Mouse (Mus musculus) heart, embryonic 15.5 days (tissue): ENCODE measurements at regions not wholly inside any gene's neighbourhood (a gene's known extent, or its start where the extent isn't known, plus 50 kb on each side); places are given as distances from the start of the nearest gene placed in this dataset.
A peak's percentile ranks its signal among the peaks of the same experiment; 100 is the strongest.

Source experiments
- ATAC-seq: fragments of 200-750 bp; cut with Nextera tagmentation; replicated peaks from 2 replicates; pipeline ENCODE4 v1.8.0; 2017; ENCODE audit warnings: low read depth, moderate TSS enrichment; ENCODE audit not compliant: insufficient number of reproducible peaks, insufficient read depth, low FRiP score
- H3K27ac ChIP-seq: fragments of 300-500 bp; sonication (generic); 2 replicates; pipeline ENCODE4 v1.5.1; 2015; ENCODE audit warnings: mild to moderate bottlenecking, inconsistent platforms
- H3K27me3 ChIP-seq: fragments of 300-500 bp; sonication (generic); 2 replicates; pipeline ENCODE4 v1.6.1; 2015; ENCODE audit warnings: inconsistent platforms
- H3K36me3 ChIP-seq: fragments of 300-500 bp; sonication (generic); 2 replicates; pipeline ENCODE4 v1.6.1; 2015; ENCODE audit warnings: mild to moderate bottlenecking, inconsistent platforms
- H3K4me1 ChIP-seq: fragments of 300-500 bp; sonication (generic); replicated peaks from 2 replicates; pipeline ENCODE4 v1.6.1; 2015; ENCODE audit warnings: inconsistent platforms
- H3K4me2 ChIP-seq: fragments of 300-500 bp; sonication (generic); 2 replicates; pipeline ENCODE4 v1.6.1; 2015; ENCODE audit warnings: inconsistent platforms, mild to moderate bottlenecking, moderate library complexity
- H3K4me3 ChIP-seq: fragments of 300-500 bp; sonication (generic); 2 replicates; pipeline ENCODE4 v1.5.1; 2015; ENCODE audit warnings: mild to moderate bottlenecking, inconsistent platforms
- H3K9ac ChIP-seq: fragments of 300-500 bp; sonication (generic); 2 replicates; pipeline ENCODE4 v1.6.1; 2015; ENCODE audit warnings: mild to moderate bottlenecking, inconsistent platforms
- H3K9me3 ChIP-seq: fragments of 300-500 bp; sonication (generic); replicated peaks from 2 replicates; pipeline ENCODE4 v1.6.1; 2016; ENCODE audit warnings: inconsistent platforms
- WGBS: fragments of 180-500 bp; shearing (Covaris S2); methylation state at CpG from one replicate; pipeline ENCODE4 v1.1.7; 2015; ENCODE audit warnings: mixed read lengths; 5-methylcytosine and 5-hydroxymethylcytosine counted together

DNA sequence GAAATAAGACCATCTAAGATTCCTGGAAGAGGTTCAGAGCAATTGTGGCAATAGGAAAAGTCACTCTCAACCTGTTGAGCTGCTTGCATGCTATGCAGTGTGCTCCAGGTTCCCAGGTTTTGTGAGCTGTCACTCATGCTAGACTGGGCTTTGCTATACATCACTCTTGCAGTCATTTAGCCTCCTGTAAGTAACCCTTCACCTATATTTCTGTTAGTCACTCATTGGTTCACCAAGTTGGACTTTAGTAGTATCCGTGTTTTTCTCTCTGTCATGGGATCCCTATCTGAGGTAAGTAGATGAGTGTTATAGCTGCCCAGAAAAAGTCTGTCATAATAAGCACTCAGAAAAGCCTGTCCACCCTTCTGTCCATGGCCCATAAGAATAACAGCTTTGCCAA is 332.3 kb upstream of the Tbl1xr1 start:
- ATAC-seq, result no peak
- Histone ChIP-seq H3K27me3 (no peaks in the 10 kb centered on the region), H3K9me3 (no peaks in the 10 kb centered on the region), H3K27ac (no peak overlapping the region), H3K4me2 (no peak overlapping the region), H3K4me3 (no peak overlapping the region), H3K36me3 (no peaks in the 10 kb centered on the region), H3K9ac (no peak overlapping the region), H3K4me1 (no peaks in the 10 kb centered on the region)
- 81% methylated on average over 1 of the region's 1 CpGs for WGBS

DNA sequence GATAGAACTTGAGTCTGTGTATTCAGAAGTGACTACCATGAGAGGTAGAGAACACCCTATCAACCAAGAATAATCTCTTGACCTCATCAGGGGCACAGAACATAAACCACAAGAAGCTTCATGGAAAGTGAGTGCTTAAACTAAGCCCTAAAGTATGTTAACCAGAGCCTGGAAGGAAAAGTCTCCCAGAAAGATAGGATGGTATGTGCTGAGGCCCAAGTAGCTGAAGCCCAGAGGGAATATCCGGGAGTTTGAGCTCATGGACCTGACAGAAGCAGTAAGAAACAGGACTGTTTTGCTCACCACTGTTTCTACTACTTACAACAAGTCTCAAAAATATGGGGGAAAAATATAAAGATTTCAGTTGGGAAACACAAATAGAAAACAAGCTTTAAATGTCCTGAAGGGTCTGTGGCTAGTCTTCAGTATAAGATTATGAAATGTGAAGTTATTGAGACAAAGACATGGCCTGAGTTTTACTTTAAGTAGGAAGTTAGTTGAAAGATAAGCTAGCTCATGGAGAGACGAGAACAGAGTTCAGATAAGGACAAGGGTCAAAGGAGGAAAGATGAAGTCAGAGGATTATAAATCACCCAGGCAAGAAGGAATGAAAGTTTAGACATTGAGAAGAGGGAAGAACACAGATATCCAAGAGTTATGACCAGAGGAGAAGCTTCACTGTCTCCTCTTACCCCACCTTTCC is 315.8 kb upstream of the Tbl1xr1 start:
- H3K9ac ChIP-seq, result no peak overlapping the region
- no peaks in the 10 kb centered on the region for H3K27me3 ChIP-seq
- H3K4me2 ChIP-seq, result no peak overlapping the region
- H3K4me3 ChIP-seq, result no peak overlapping the region
- no peaks in the 10 kb centered on the region for H3K36me3 ChIP-seq
- H3K4me1 ChIP-seq, result no peaks in the 10 kb centered on the region
- H3K9me3 ChIP-seq, result no peaks in the 10 kb centered on the region
- WGBS, result 39% methylated on average over 2 of the region's 2 CpGs
- no peak for ATAC-seq
- H3K27ac ChIP-seq, result no peak overlapping the region

DNA sequence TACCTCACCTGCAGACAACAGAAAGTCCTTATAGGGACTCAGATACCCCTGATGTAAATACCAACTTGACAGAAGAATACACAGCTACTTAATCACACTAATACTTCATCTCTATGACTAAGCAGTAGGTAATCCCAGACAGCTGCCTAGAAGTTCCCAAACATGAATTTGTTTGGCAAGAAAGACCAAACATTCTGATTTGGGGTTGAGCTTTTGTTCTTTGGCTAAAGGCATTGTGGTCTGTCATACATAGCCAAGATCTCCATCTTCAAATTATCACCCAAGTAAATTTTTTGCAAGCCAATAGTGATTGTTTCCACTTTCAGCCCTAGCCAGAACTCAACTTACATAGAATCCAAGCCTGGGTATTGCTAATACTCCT is 315.2 kb upstream of the Tbl1xr1 start:
- no peak overlapping the region for H3K4me3 ChIP-seq
- no peak for ATAC-seq
- no peak overlapping the region for H3K27ac ChIP-seq
- H3K27me3 ChIP-seq, result no peaks in the 10 kb centered on the region
- no peaks in the 10 kb centered on the region for H3K36me3 ChIP-seq
- H3K4me1 ChIP-seq, result no peaks in the 10 kb centered on the region
- no peak overlapping the region for H3K4me2 ChIP-seq
- H3K9ac ChIP-seq, result no peak overlapping the region
- H3K9me3 ChIP-seq, result no peaks in the 10 kb centered on the region

DNA sequence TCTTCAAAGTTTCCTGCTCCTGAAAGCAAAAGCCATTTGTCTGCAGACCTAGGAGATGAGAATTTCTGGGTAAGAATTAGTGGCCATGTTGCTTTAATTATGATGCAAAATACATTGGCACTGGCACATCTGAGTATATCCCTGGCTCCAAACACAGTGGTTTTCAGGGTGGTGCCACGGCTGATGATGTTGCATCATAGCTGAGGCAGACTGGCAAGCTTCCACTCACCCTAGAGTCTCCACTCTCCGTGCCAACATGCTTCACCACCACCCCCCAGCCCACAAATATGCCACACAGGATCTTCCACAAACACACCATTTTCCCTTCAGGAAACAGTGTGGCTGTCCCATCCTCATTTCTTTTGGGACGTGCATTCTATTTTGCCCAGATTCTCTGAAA is 314.5 kb upstream of the Tbl1xr1 start:
- no peaks in the 10 kb centered on the region for H3K4me1 ChIP-seq
- no peaks in the 10 kb centered on the region for H3K27me3 ChIP-seq
- no peaks in the 10 kb centered on the region for H3K36me3 ChIP-seq
- H3K9me3 ChIP-seq, result no peaks in the 10 kb centered on the region
- no peak overlapping the region for H3K4me3 ChIP-seq
- H3K4me2 ChIP-seq, result no peak overlapping the region
- 73% methylated on average over 3 of the region's 3 CpGs for WGBS
- no peak overlapping the region for H3K27ac ChIP-seq
- H3K9ac ChIP-seq, result no peak overlapping the region
- no peak for ATAC-seq

DNA sequence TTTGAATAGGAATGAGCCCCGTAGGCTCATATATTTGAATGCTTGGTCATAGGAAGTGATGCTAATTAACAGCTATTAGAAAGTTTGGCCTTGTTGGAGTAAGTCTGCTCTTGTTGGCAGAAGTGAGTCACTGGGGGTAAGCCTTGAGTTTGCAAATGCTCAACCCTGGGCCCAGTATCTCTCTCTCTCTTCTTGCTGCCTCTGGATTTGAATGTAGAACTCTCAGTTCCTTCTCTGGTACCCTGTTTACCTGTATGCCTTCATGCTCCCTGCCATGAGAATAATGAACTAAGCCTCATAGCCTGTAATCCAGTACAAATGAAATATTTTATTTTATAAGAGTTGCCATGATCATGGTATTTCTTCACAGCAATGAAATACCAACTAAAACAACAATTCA is 308.4 kb upstream of the Tbl1xr1 start:
- Histone ChIP-seq H3K27ac (no peak overlapping the region), H3K4me2 (no peak overlapping the region), H3K36me3 (no peaks in the 10 kb centered on the region), H3K9ac (no peak overlapping the region), H3K4me1 (peaks cover 10% of the 10 kb centered on the region), H3K27me3 (no peaks in the 10 kb centered on the region), H3K4me3 (no peak overlapping the region), H3K9me3 (no peaks in the 10 kb centered on the region)
- ATAC-seq, result no peak
- WGBS, result 87% methylated on average over 1 of the region's 1 CpGs

DNA sequence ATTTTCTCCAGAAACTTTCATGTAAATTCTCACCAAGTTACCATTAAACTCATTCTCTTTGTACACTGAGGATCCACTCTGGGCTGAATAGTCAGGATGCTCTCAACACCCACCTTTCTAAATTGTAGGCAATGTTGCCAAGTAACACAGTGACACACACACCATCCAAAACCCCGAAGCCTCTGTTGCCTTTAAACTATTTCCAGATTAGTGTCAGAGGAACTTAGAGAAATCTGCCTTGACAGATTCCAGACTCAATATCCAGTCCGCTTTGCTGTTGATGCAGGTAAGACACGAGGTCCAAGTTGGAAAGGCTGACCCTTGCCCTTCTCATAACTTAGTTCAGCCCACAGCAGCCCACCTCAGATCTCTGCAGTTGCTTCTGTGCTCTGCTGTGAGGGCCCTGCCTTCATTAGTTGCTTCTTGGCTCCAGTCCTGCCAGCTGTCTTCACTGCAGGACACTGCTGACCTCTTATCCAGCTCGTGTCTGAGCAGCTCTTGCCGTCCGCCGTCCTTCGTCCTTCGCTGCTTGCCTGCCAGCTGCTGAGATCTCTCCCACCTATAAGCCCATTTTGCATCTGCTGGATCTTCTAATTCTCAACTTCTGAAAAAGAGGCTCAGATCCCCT is 306.4 kb upstream of the Tbl1xr1 start:
- Histone ChIP-seq H3K4me3 (no peak overlapping the region), H3K27me3 (no peaks in the 10 kb centered on the region), H3K9ac (no peak overlapping the region), H3K9me3 (no peaks in the 10 kb centered on the region), H3K4me1 (peaks cover 10% of the 10 kb centered on the region), H3K27ac (no peak overlapping the region), H3K36me3 (no peaks in the 10 kb centered on the region), H3K4me2 (0 out of 2 replicates have a peak overlapping the region, but pooled peaks have one; percentile 21)
- ATAC-seq, result peak; percentile 31; the same call in 1 of the 2 replicates
- WGBS, result 18% methylated on average over 9 of the region's 9 CpGs

DNA sequence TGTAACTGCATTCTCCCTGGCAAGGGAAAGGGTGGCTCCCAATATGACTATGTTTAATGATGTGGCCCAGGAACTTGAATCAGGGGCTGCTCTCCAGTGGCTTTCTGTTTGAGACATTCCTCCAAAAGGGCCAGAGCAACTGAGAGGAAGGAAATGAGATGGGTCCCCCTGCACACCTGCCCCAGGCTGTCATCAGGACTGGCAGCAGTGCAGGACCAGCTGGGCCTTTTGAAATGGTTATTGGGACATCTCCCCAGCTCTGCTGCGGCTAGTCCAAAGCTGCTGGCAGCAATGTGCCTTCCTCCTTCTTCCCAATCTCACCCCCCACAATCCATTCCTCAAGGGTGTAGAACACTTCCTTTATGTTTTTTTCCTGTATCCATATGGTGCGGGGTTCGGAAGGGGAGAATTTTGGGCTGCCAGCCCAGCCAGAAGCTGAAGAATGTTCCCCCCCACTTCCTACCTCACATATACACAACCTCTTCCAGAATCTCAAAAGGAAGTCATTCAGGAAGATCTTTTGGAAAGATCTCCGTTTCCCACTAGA is 304.6 kb upstream of the Tbl1xr1 start:
- 73% methylated on average over 4 of the region's 4 CpGs for WGBS
- H3K36me3 ChIP-seq, result no peaks in the 10 kb centered on the region
- no peaks in the 10 kb centered on the region for H3K9me3 ChIP-seq
- H3K27me3 ChIP-seq, result no peaks in the 10 kb centered on the region
- peaks cover 10% of the 10 kb centered on the region for H3K4me1 ChIP-seq
- H3K4me3 ChIP-seq, result no peak overlapping the region
- no peak overlapping the region for H3K27ac ChIP-seq
- no peak for ATAC-seq
- no peak overlapping the region for H3K9ac ChIP-seq
- no peak overlapping the region for H3K4me2 ChIP-seq

DNA sequence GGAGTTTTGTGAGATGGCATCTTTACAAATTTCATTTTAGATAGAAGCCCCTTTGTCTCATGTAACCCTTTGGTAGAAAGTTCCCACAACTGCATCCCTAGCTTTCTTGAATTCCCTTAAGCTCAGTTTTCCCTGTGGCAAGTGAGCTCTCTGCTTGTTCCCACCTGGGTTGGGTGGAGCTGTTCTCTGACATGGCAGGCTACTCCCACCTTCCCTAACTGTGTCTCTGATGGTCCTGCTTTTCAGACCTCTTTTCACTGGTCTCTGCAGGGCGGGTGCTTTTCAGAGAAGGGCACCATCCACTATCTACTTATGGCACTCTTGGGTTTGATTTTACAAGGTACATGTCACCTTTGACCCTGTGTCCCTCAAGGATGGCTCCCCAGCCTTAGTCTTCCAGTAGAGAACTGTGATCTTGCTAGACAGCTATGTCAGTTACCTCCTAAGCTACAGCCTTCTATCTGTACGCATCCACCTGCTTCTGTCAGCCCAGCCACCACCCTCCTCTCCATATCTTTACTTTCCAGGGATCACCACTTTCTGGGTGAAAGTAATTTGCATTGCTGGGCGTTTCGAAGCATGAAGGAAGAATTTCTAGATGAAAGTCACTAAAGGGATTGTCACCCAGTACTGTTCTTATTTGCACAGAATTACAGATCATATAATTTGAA is 302.1 kb upstream of the Tbl1xr1 start:
- Histone ChIP-seq H3K9me3 (no peaks in the 10 kb centered on the region), H3K27ac (no peak overlapping the region), H3K4me1 (peaks cover 10% of the 10 kb centered on the region), H3K4me2 (no peak overlapping the region), H3K27me3 (no peaks in the 10 kb centered on the region), H3K9ac (no peak overlapping the region), H3K36me3 (no peaks in the 10 kb centered on the region), H3K4me3 (no peak overlapping the region)
- whole genome bisulfite sequencing, result 86% methylated on average over 4 of the region's 4 CpGs
- no peak for ATAC-seq

DNA sequence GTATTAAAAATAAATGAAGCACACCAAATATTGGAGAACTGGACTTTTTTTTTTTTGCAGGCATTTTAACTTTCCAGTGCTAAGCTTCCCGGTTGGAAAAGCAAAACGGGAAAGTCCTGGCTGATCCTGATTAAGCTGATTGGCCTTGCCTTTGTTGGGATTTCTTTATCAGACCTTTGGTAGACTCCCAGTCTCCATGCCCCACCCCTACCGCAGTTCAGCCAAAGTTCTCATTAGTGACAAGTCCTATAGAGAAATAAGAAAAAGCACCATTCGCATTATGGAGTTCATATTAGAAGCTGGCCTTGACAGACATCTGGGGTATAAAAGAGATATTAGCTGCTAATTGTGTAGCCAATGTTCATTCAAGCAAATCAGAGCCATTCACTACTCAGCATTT is 297.7 kb upstream of the Tbl1xr1 start:
- H3K4me1 ChIP-seq, result no peaks in the 10 kb centered on the region
- H3K9ac ChIP-seq, result no peak overlapping the region
- H3K4me3 ChIP-seq, result no peak overlapping the region
- no peaks in the 10 kb centered on the region for H3K36me3 ChIP-seq
- H3K4me2 ChIP-seq, result no peak overlapping the region
- no peaks in the 10 kb centered on the region for H3K27me3 ChIP-seq
- WGBS, result 40% methylated on average over 4 of the region's 4 CpGs
- ATAC-seq, result no peak
- no peaks in the 10 kb centered on the region for H3K9me3 ChIP-seq
- no peak overlapping the region for H3K27ac ChIP-seq

DNA sequence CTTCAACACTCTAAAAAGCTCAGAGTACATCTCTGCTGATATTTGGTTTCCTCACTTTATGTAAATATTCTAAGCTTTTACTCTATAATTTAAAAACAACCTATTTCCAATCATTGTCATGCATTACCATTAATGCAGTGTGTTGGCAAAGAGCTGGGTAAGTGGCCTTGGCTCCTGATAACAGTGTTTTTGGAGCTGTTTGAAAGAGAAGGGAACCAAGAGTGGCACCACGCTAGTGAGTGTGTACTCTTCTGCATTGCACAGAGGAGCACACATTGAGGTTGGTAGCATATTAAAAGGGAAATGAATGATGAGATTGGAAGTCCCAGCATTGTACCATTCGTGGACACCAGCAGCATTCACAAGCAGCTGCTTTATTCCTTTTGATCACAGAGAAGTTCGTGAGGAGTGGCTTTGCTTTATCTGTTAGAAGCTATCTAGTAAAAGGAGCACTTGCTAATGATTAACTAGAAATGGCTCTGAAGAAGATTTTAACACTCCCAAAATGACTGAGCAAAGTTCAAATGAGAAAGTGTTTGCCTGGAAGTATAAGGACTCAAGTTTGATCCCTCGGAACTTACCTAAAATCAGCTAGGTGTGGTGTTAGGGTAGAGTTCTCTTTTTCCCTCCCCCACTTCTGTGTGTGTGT is 284.3 kb upstream of the Tbl1xr1 start:
- no peaks in the 10 kb centered on the region for H3K9me3 ChIP-seq
- H3K4me1 ChIP-seq, result no peaks in the 10 kb centered on the region
- H3K4me3 ChIP-seq, result no peak overlapping the region
- no peak overlapping the region for H3K4me2 ChIP-seq
- no peaks in the 10 kb centered on the region for H3K36me3 ChIP-seq
- no peaks in the 10 kb centered on the region for H3K27me3 ChIP-seq
- H3K27ac ChIP-seq, result no peak overlapping the region
- 70% methylated on average over 4 of the region's 4 CpGs for WGBS
- no peak overlapping the region for H3K9ac ChIP-seq
- no peak for ATAC-seq

DNA sequence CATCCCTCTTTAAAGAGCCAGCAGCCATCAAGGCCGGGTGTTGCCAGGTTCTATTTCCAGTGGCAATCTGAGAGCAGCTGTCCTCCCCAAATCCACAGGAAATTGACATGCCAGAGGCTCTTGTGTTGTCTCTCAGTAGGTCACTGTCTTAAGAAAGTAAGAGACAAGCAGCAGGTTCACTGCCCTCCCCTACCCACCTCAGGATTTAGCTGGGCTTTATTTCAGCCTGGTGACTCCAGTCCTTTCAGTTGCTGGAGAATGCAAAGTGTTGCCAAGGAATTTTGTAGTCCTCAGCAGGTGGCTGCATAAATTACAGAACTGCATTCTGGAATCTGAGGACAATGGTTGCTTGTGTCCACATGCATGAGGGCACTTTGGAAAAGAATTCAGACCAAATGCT is 278.3 kb upstream of the Tbl1xr1 start:
- no peak overlapping the region for H3K27ac ChIP-seq
- H3K27me3 ChIP-seq, result no peaks in the 10 kb centered on the region
- H3K9ac ChIP-seq, result no peak overlapping the region
- ATAC-seq, result no peak
- H3K36me3 ChIP-seq, result no peaks in the 10 kb centered on the region
- H3K4me1 ChIP-seq, result no peaks in the 10 kb centered on the region; the same call in 1 of the 2 replicates
- no peak overlapping the region for H3K4me2 ChIP-seq
- WGBS, result 53% methylated on average over 1 of the region's 1 CpGs
- no peak overlapping the region for H3K4me3 ChIP-seq
- H3K9me3 ChIP-seq, result no peaks in the 10 kb centered on the region
